Mouse (Mus musculus): Measurements from ENCODE around the gene Ift43.

Gene Ift43

GRCm38 (mm10) chr12:86082481-86083012, at the start of gene Ift43:
Ift43 (plus strand) TSS chr12:86082541.
- DNase-seq, result peak; percentile 98

GRCm38 (mm10) chr12:86035586-86035985, 46.8 kb upstream of the Ift43 start:
- DNase-seq, result no peak

- no peak for DNase-seq
Measured at GRCm38 (mm10) chr12:86036368-86037166, 45.8 kb upstream of the Ift43 start.

- no peak for DNase-seq
Measured at GRCm38 (mm10) chr12:86037235-86037921, 45.0 kb upstream of the Ift43 start.

- DNase-seq, result no peak
Measured at GRCm38 (mm10) chr12:86039078-86039477, 43.3 kb upstream of the Ift43 start.

- DNase-seq, result no peak
Measured at GRCm38 (mm10) chr12:86039751-86040150, 42.6 kb upstream of the Ift43 start.

GRCm38 (mm10) chr12:86046141-86046540, 36.2 kb upstream of the Ift43 start:
- no peak for DNase-seq

GRCm38 (mm10) chr12:86046776-86047175, 35.6 kb upstream of the Ift43 start:
- DNase-seq, result no peak

GRCm38 (mm10) chr12:86047376-86047775, 35.0 kb upstream of the Ift43 start:
- DNase-seq, result no peak

- DNase-seq, result no peak
Measured at GRCm38 (mm10) chr12:86049813-86050212, 32.5 kb upstream of the Ift43 start.

- DNase-seq, result no peak
Measured at GRCm38 (mm10) chr12:86051477-86051876, 30.9 kb upstream of the Ift43 start.

GRCm38 (mm10) chr12:86055306-86055705, 27.0 kb upstream of the Ift43 start:
- DNase-seq, result no peak

GRCm38 (mm10) chr12:86056976-86057375, 25.4 kb upstream of the Ift43 start:
- DNase-seq, result peak; percentile 91

- DNase-seq, result no peak
Measured at GRCm38 (mm10) chr12:86057516-86057915, 24.8 kb upstream of the Ift43 start.

GRCm38 (mm10) chr12:86059341-86059740, 23.0 kb upstream of the Ift43 start:
- no peak for DNase-seq

- DNase-seq, result no peak
Measured at GRCm38 (mm10) chr12:86064796-86065195, 17.5 kb upstream of the Ift43 start.

- DNase-seq, result no peak
Measured at GRCm38 (mm10) chr12:86071432-86071831, 10.9 kb upstream of the Ift43 start.

- no peak for DNase-seq
Measured at GRCm38 (mm10) chr12:86074681-86075080, 7.7 kb upstream of the Ift43 start.

- DNase-seq, result no peak
Measured at GRCm38 (mm10) chr12:86075358-86075757, 7.0 kb upstream of the Ift43 start.

GRCm38 (mm10) chr12:86076321-86076901, 5.9 kb upstream of the Ift43 start:
- peak; percentile 96 for DNase-seq

- peak; percentile 93 for DNase-seq
Measured at GRCm38 (mm10) chr12:86077322-86077721, 5.0 kb upstream of the Ift43 start.

- DNase-seq, result peak; percentile 94
Measured at GRCm38 (mm10) chr12:86077736-86078135, 4.6 kb upstream of the Ift43 start.

- DNase-seq, result no peak
Measured at GRCm38 (mm10) chr12:86078176-86078552, 4.2 kb upstream of the Ift43 start.

Data from heart, adult 11 months (tissue).